Mouse (Mus musculus) midbrain, embryonic 14.5 days (tissue): ENCODE results near the gene Tmub2. TPM values are rescaled to one million over a fixed set of nuclear protein-coding genes. Genes with fewer than 3 reads are reported as not detected.
A peak's percentile ranks its signal among the peaks of the same experiment; 100 is the strongest.

ENCODE experiments used
- ATAC-seq: fragments of 200-750 bp; cut with Nextera tagmentation; 2 replicates; pipeline ENCODE4 v1.8.0; 2017; ENCODE audit warnings: moderate number of reproducible peaks, moderate library complexity; ENCODE audit not compliant: low FRiP score, low TSS enrichment
- DNase-seq: peaks from one replicate; pipeline ENCODE4 v3.0.0-alpha.2; 2015
- H3K27ac ChIP-seq: fragments of 300-500 bp; sonication (generic); replicated peaks from 2 replicates; pipeline ENCODE4 v1.5.1; 2014; ENCODE audit warnings: mild to moderate bottlenecking, low read depth, low read length, moderate library complexity
- H3K27me3 ChIP-seq: fragments of 300-500 bp; sonication (generic); 2 replicates; pipeline ENCODE4 v1.6.1; 2014; ENCODE audit warnings: low read length, control low read depth, mixed read lengths; ENCODE audit not compliant: control insufficient read depth, insufficient read depth
- H3K36me3 ChIP-seq: fragments of 300-500 bp; sonication (generic); 2 replicates; pipeline ENCODE4 v1.6.1; 2014; ENCODE audit warnings: low read length, control low read depth; ENCODE audit not compliant: control insufficient read depth, insufficient read depth
- H3K4me1 ChIP-seq: fragments of 300-500 bp; sonication (generic); 2 replicates; pipeline ENCODE4 v1.6.1; 2014; ENCODE audit warnings: mild to moderate bottlenecking, antibody characterized with exemption, low read length, control low read depth; ENCODE audit not compliant: control insufficient read depth, insufficient read depth
- H3K4me2 ChIP-seq: fragments of 300-500 bp; sonication (generic); 2 replicates; pipeline ENCODE4 v1.6.1; 2014; ENCODE audit warnings: mild to moderate bottlenecking, low read length, moderate library complexity
- H3K4me3 ChIP-seq: fragments of 300-500 bp; sonication (generic); replicated peaks from 2 replicates; pipeline ENCODE4 v1.5.1; 2014; ENCODE audit warnings: low read depth, low read length
- H3K9ac ChIP-seq: fragments of 300-500 bp; sonication (generic); replicated peaks from 2 replicates; pipeline ENCODE4 v1.6.1; 2014; ENCODE audit warnings: mild to moderate bottlenecking, low read length, moderate library complexity
- H3K9me3 ChIP-seq: fragments of 300-500 bp; sonication (generic); 2 replicates; pipeline ENCODE4 v1.6.1; 2016; ENCODE audit warnings: low read length, control low read depth, mixed read lengths; ENCODE audit not compliant: control insufficient read depth
- WGBS: fragments of 180-500 bp; shearing (Covaris S2); extraction: QIAGEN DNeasy Blood & Tissue Kit; methylation state at CpG from one replicate; pipeline ENCODE4 v1.1.7; 2014; 5-methylcytosine and 5-hydroxymethylcytosine counted together
- polyA plus RNA-seq: library from polyadenylated mRNA; unstranded; fragments of >200 nt; fragmentation: Nextera tagmentation; extraction: Ambion mirVana; gene quantifications from 2 replicates; pipeline ENCODE4 v1.2.1, GENCODE M21; 2014

The Tmub2 gene
- polyA plus RNA-seq, 1 experiment from 2014 or later = 78.4 TPM

DNA sequence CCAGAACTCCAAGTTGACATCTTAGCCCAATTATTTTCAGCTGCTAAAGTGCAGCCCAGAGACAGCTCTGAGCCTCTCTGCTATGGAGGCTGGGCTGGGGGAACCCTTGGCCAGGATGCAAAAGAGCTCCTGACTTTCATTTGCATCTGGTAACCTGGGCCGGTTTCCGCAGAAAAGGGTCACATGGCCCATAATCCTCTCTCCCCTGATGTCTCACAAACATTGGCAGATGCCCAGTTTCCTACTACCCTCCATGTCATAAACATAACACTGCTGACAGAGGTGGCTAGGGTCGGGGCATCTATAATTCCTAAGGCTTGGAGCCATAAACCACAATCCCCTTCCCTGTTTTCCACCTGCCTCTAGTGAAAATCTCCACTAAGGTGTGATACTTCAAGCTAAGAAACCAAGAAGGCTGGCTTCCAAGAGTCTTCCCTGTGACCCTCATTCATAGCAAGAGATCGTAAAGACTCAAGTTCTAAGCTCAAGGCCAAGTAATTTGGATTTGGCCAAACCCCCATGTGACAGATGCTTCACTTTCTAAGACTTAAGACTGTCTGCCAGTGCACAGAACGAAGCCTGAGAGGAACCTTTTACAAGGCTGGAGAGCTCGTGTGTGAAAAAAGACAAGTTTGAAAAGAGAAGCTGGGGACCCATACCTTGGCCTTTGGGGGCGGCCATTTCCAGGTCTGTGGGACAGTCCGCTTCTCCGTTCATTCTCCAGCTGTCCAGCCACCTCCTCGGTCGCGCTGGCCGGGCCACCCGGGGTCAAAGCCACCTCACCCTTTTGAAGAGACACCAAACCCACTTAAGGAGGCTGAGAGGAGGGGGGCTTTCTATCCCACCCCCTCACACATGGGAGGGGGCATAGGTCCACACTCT lies 31.2 kb downstream of the Tmub2 start:
- peak overlapping the region; percentile 99 for H3K4me3 ChIP-seq
- no peaks in the 10 kb centered on the region for H3K9me3 ChIP-seq
- H3K27ac ChIP-seq = peak overlapping the region; percentile 99
- H3K9ac ChIP-seq = peak overlapping the region; percentile 100
- DNase-seq = peak; percentile 34
- H3K27me3 ChIP-seq = no peaks in the 10 kb centered on the region
- ATAC-seq = no peak
- peaks cover 14% of the 10 kb centered on the region for H3K4me1 ChIP-seq
- peaks cover 48% of the 10 kb centered on the region for H3K36me3 ChIP-seq
- peak overlapping the region; percentile 90 for H3K4me2 ChIP-seq
- WGBS = 8% methylated on average over 14 of the region's 14 CpGs

DNA sequence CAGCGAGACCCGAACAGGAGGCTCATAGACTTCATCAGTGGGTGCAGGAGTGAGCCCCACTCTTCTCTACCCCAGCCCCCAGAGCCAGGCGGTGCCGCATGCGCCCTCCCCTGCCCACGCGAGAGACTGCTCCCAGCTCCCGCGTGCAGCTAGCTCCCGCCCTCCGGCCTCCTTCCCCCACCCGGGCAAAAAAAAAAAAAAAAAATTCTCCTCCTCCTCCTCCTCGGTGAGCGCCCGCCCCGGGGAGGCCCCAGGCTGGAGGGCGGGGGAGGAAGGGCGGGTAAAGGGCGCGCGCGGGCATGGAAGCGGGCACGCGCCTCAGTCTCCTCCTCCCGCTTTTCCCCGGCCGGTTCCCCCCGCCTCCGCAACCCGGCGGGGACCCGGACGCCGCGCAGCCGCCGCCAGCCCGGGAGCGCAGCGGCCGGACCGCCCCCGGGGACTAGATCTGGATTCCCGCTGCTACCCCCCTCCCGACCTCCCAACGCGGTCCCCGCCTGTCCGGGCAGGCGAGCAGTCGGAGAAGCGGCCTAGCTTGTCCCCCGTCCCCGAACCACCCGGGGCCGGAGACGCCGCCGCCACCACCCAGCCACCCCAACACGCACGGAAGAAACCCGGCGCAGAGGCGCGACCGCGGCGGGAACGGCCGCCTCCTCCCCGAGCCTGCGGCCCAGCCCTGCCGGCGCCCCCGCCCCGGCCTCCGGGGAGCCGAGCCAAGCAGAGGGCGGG lies 32.0 kb downstream of the Tmub2 start:
- under 1% methylated on average over 64 of the region's 80 CpGs for WGBS
- H3K36me3 ChIP-seq = peaks cover 40% of the 10 kb centered on the region
- H3K4me2 ChIP-seq = peak overlapping the region; percentile 90
- peak overlapping the region; percentile 100 for H3K9ac ChIP-seq
- H3K4me1 ChIP-seq = peaks cover 17% of the 10 kb centered on the region
- no peaks in the 10 kb centered on the region for H3K27me3 ChIP-seq
- ATAC-seq (peak; percentile 44), DNase-seq (peak; percentile 93)
- peak overlapping the region; percentile 99 for H3K4me3 ChIP-seq
- peak overlapping the region; percentile 99 for H3K27ac ChIP-seq
- no peaks in the 10 kb centered on the region for H3K9me3 ChIP-seq

- Histone ChIP-seq H3K4me2 (peak overlapping the region; percentile 90), H3K27ac (peak overlapping the region; percentile 99), H3K4me3 (peak overlapping the region; percentile 99), H3K27me3 (no peaks in the 10 kb centered on the region), H3K9me3 (no peaks in the 10 kb centered on the region), H3K9ac (peak overlapping the region; percentile 100), H3K4me1 (peaks cover 17% of the 10 kb centered on the region), H3K36me3 (peaks cover 33% of the 10 kb centered on the region)
- ATAC-seq = 0 out of 2 replicates have a peak, but pooled peaks have one; percentile 19
- WGBS = under 1% methylated on average over 83 of the region's 87 CpGs
- peak; percentile 80 for DNase-seq
Observed at GRCm38 (mm10) chr11:102317298-102317900, 32.7 kb downstream of the Tmub2 start.

DNA sequence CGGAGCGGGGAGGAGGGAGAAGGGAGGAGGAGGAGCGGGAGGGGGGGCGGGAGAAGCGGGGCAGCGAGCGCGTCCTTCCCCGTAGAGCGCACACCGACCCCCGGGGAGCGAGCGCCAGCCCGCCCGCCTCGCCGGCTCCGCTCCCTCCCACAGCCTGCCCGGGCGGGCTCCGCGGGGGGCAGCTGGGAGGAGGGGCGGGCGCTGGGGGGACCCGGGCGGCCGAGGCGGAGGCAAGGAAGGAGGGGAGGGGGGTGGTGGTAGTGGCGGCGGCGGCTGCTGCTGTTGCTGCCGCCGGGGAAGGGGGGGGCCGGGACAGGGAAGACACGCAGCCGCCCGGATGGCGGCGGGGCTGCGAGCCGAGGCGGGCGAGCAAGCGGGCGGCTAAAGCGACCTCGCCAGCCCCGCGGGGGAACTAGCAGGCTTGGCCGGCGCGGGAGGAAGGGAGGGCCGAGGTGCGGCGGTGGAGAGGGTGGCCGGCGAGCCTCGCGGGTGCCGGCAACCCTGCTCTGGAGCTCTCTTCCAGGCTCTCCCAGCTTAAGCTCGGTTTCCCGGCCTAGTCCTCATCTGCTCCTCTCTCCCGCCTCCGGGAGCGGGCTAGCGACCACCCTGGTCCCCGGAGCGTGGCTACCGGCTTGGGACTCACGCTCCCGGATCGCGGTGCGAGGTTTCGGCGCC lies 33.3 kb downstream of the Tmub2 start:
- peak overlapping the region; percentile 90 for H3K4me2 ChIP-seq
- H3K9ac ChIP-seq = peak overlapping the region; percentile 100
- peak overlapping the region; percentile 99 for H3K27ac ChIP-seq
- DNase-seq (peak; percentile 87), ATAC-seq (peak; percentile 56)
- H3K9me3 ChIP-seq = no peaks in the 10 kb centered on the region
- peak overlapping the region; percentile 99 for H3K4me3 ChIP-seq
- 0% methylated on average over 55 of the region's 77 CpGs for WGBS
- no peaks in the 10 kb centered on the region for H3K27me3 ChIP-seq
- H3K4me1 ChIP-seq = peaks cover 20% of the 10 kb centered on the region
- H3K36me3 ChIP-seq = peaks cover 27% of the 10 kb centered on the region

DNA sequence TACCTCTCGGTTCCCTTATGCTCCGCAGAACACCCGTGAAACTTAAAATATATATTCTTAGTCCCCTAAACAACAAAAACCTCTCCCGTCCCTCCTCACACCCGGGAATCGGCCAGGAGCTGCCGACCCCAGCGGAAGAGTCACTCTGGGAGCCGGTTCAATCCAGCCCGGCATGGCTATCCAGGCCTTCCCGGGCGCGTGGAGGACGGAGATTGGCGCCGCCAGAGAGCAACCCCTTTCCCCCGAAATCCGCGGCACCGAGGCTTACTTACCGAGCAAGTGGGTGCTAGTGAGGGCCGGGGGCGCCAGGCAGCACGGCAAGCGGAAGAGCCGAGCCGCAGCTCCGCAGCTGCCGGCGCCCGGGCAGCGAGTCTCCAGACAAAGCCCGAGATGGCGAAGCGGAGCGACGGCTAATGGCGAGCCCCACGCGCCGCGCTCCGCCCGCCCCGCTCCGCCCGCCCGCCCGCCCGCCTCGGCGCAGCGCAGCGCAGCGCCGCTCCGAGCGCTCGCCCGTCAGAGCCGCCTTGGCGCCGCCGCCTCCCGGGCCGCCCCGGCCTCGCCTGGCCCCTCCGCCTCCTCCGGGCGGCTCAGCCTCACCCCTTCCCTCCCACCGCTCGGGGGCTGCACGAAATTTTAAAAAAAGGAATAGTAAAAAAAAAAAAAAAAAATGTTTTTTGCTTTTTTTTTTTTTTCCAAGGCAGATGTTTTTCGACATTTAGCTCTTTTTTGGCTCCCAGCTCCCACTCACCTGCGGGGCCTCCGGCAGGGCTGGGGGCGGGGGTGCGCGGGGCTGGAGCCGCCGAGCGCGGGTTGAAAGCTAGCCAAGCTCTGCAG lies 34.1 kb downstream of the Tmub2 start:
- Histone ChIP-seq H3K4me2 (peak overlapping the region; percentile 90), H3K4me1 (peaks cover 21% of the 10 kb centered on the region), H3K27me3 (no peaks in the 10 kb centered on the region), H3K27ac (peak overlapping the region; percentile 99), H3K4me3 (peak overlapping the region; percentile 99), H3K9ac (peak overlapping the region; percentile 100), H3K9me3 (no peaks in the 10 kb centered on the region), H3K36me3 (peaks cover 19% of the 10 kb centered on the region)
- under 1% methylated on average over 75 of the region's 84 CpGs for WGBS
- peak; percentile 77 for DNase-seq
- no peak for ATAC-seq

GRCm38 (mm10) chr11:102319410-102319792 lies 34.7 kb downstream of the Tmub2 start, which contains the start of gene Ubtf:
Gene Ubtf (minus strand): TSS chr11:102319742.
- Histone ChIP-seq H3K4me3 (peak within 1 kb of the TSS; percentile 99), H3K36me3 (peaks cover 13% of the 10 kb centered on the region), H3K4me1 (peaks cover 21% of the 10 kb centered on the region), H3K9me3 (no peaks in the 10 kb centered on the region), H3K4me2 (peak within 1 kb of the TSS; percentile 90), H3K27me3 (no peaks in the 10 kb centered on the region), H3K27ac (peak within 1 kb of the TSS; percentile 99), H3K9ac (peak within 1 kb of the TSS; percentile 100)
- DNase-seq = peak; percentile 87
- under 1% methylated on average over 25 of the region's 25 CpGs for WGBS
- peak; percentile 16; the same call in 1 of the 2 replicates for ATAC-seq

DNA sequence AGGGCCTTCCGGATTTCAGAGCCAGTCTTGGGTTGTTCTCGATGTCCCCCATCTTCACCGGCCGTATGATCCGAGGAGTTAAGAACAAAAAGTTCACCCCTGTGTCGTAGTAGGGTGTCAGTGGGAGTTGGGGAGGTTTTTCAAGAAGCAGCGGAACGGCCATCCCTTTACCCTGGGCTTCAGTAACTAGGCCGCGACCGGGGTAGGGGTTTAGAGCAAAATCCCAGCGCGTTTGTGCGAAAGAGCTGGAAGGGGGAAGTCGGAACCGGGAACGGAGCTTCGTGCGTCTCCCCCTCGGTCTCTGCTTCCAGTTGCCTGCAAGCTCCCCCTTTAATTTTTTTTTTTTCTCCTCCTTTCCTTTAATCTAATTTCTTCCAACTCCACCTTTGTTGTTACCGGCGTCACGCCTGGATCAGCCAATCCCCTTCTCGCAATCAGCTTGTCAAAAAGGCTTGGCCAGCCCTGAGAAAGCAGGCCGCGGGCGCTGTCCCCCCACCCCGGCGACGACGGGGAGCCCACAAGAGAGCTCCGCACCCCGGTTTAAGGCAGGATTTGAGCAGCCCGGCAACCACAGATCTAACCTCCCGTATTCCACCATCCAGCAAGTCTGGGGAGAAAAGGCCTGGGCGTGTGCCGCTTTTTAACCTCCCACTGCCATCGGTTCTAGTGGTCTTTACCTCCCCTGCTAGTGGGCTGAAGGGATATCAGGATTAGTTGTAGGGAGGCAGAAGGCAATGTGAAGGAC lies 35.4 kb downstream of the Tmub2 start:
- peak overlapping the region; percentile 99 for H3K4me3 ChIP-seq
- H3K27ac ChIP-seq = peak overlapping the region; percentile 99
- DNase-seq (peak; percentile 91), ATAC-seq (peak; percentile 35; the same call in 1 of the 2 replicates)
- peaks cover 21% of the 10 kb centered on the region for H3K4me1 ChIP-seq
- H3K9me3 ChIP-seq = no peaks in the 10 kb centered on the region
- peak overlapping the region; percentile 100 for H3K9ac ChIP-seq
- WGBS = under 1% methylated on average over 38 of the region's 38 CpGs
- H3K4me2 ChIP-seq = peak overlapping the region; percentile 90
- H3K27me3 ChIP-seq = no peaks in the 10 kb centered on the region
- peaks cover 6% of the 10 kb centered on the region for H3K36me3 ChIP-seq
